Mouse (Mus musculus) hindbrain, embryonic 16.5 days (tissue): ENCODE data around the gene Rbsn. TPM values are rescaled to one million over a fixed set of nuclear protein-coding genes. Genes with fewer than 3 reads are reported as not detected.

Source experiments
- ATAC-seq: fragments of 200-750 bp; cut with Nextera tagmentation; 2 replicates; pipeline ENCODE4 v1.8.0; 2017; ENCODE audit warnings: moderate TSS enrichment, moderate library complexity
- H3K27ac ChIP-seq: fragments of 300-500 bp; sonication (generic); 2 replicates; pipeline ENCODE4 v1.5.1; 2014; ENCODE audit warnings: low read depth, mild to moderate bottlenecking, control low read depth, low read length, moderate library complexity
- H3K27me3 ChIP-seq: fragments of 300-500 bp; sonication (generic); replicated peaks from 2 replicates; pipeline ENCODE4 v1.6.1; 2014; ENCODE audit warnings: low read length; ENCODE audit not compliant: control insufficient read depth, insufficient read depth
- H3K36me3 ChIP-seq: fragments of 300-500 bp; sonication (generic); 2 replicates; pipeline ENCODE4 v1.6.1; 2014; ENCODE audit warnings: mild to moderate bottlenecking, low read length, moderate library complexity, mixed read lengths; ENCODE audit not compliant: control insufficient read depth, insufficient read depth
- H3K4me1 ChIP-seq: fragments of 300-500 bp; sonication (generic); 2 replicates; pipeline ENCODE4 v1.6.1; 2014; ENCODE audit warnings: low read depth, low read length; ENCODE audit not compliant: control insufficient read depth, insufficient read depth
- H3K4me2 ChIP-seq: fragments of 300-500 bp; sonication (generic); 2 replicates; pipeline ENCODE4 v1.6.1; 2014; ENCODE audit warnings: mild to moderate bottlenecking, low read length, control low read depth, moderate library complexity
- H3K4me3 ChIP-seq: fragments of 300-500 bp; sonication (generic); 2 replicates; pipeline ENCODE4 v1.5.1; 2014; ENCODE audit warnings: mild to moderate bottlenecking, low read length, control low read depth, moderate library complexity
- H3K9ac ChIP-seq: fragments of 300-500 bp; sonication (generic); 2 replicates; pipeline ENCODE4 v1.6.1; 2014; ENCODE audit warnings: low read depth, mild to moderate bottlenecking, control low read depth, low read length, moderate library complexity
- H3K9me3 ChIP-seq: fragments of 300-500 bp; sonication (generic); 2 replicates; pipeline ENCODE4 v1.6.1; 2014; ENCODE audit warnings: mild to moderate bottlenecking, low read length, moderate library complexity; ENCODE audit not compliant: control insufficient read depth
- WGBS: fragments of 180-500 bp; shearing (Covaris S2); extraction: QIAGEN DNeasy Blood & Tissue Kit; methylation state at CpG from one replicate; pipeline ENCODE4 v1.1.7; 2014; 5-methylcytosine and 5-hydroxymethylcytosine counted together
- polyA plus RNA-seq: library from polyadenylated mRNA; unstranded; fragments of >200 nt; fragmentation: Nextera tagmentation; extraction: Ambion mirVana; gene quantifications from 2 replicates; pipeline ENCODE4 v1.2.1, GENCODE M21; 2015

Gene Rbsn
- polyA plus RNA-seq, 1 experiment from 2014 or later: 28.6 TPM

DNA sequence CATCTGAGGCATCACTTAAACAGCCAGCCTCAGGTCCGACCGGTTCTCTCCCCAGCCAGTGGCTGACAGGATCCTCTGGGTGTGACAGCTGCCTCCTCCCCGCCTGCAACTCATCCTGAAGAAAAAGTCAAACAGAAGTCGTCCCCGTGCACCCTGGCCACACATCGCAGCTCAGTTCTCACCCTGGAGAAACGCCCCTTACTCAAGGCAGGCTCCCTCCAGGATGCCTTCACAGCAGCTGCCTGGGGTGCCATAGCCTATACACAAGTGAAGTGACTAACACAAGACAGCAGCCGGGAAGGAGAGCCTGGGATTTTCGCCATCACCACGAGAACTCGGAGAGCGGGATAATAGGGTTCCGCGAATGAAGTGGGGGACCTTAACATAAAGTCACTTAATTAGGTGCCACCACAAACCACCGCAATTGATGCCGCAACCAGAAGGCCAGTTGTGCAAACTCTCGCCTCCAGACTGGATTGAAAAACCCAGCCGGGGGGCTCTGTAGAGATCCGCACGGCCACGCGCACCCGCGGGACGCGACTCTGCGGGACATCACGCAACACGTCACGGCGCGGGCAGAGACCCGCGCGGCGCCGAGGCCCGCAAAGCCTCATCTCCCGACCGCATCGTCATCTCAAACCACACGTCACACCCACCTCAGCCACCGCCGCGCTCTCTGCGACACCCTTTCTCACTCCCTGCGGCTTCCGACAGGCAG lies 511 bp downstream of the Rbsn start:
- WGBS: under 1% methylated on average over 44 of the region's 48 CpGs

DNA sequence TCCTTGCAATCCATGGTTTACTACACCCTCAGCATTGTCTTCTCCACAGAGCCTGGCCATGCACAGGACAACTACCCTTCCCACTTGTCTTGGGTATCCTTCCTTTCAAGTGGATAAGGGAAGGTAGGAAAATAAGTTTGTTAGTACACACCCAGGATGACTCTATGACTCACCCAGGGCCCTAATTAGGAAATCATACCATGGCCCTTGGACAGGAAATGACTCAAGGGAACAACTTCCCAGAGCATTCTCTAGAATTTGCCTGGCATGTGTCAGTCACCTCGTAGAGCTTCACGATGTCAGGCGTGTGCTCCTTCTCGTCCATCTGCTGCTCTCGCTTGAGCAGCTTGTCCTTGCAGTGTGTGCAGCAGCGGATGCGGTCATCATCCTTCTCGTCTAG lies 15.3 kb downstream of the Rbsn start:
- H3K27ac ChIP-seq: no peak overlapping the region
- no peak overlapping the region for H3K4me2 ChIP-seq
- H3K9me3 ChIP-seq: no peaks in the 10 kb centered on the region
- 91% methylated on average over 8 of the region's 8 CpGs for WGBS
- ATAC-seq: no peak
- H3K36me3 ChIP-seq: peaks cover 31% of the 10 kb centered on the region
- H3K9ac ChIP-seq: no peak overlapping the region
- H3K4me3 ChIP-seq: no peak overlapping the region
- no peaks in the 10 kb centered on the region for H3K4me1 ChIP-seq
- no peaks in the 10 kb centered on the region for H3K27me3 ChIP-seq

More for the DNA sequence above, 511 bp downstream of the Rbsn start:
- Histone ChIP-seq H3K4me2 (peak overlapping the region; percentile 96), H3K9me3 (no peaks in the 10 kb centered on the region), H3K9ac (peak overlapping the region; percentile 92), H3K4me3 (peak overlapping the region; percentile 85), H3K27me3 (no peaks in the 10 kb centered on the region), H3K36me3 (peaks cover 12% of the 10 kb centered on the region), H3K27ac (peak overlapping the region; percentile 92), H3K4me1 (peaks cover 10% of the 10 kb centered on the region)
- peak; percentile 85 for ATAC-seq

- H3K9ac ChIP-seq: peak overlapping the region; percentile 84
- no peaks in the 10 kb centered on the region for H3K27me3 ChIP-seq
- H3K36me3 ChIP-seq: peaks cover 17% of the 10 kb centered on the region
- H3K4me2 ChIP-seq: peak overlapping the region; percentile 88
- H3K4me1 ChIP-seq: peaks cover 12% of the 10 kb centered on the region
- H3K4me3 ChIP-seq: peak overlapping the region; percentile 86
- peak overlapping the region; percentile 76 for H3K27ac ChIP-seq
- 3% methylated on average over 10 of the region's 10 CpGs for WGBS
- ATAC-seq: peak; percentile 78
- peaks cover 5% of the 10 kb centered on the region; the same call in 1 of the 2 replicates for H3K9me3 ChIP-seq
Observed at GRCm38 (mm10) chr6:92184178-92184577, 30.5 kb downstream of the Rbsn start.

DNA sequence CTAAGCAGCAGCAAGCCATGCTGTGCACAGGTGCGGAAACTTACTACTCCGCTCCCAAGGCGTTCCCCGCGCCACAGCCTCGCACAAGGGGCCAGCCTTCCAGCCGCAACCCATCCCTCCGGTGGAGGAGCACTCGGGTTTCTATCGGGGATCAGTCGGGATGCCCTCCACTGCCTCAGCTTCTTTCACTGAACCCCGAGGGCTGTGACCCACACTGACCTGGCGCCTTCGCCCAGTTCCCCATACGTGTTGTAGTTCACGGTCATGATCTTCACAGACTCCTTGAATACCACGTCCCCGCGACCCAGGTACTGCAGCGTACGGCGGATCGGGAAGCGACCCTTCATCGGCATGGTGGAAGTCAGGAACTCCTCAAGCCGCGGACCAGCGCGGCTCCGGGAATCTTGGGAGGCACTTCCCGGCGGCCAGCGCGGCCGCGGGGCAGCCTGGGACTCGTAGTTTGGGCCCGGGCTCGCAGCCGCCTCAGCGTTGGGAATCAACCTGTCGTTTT lies 31.0 kb downstream of the Rbsn start, which contains the start of gene Mrps25:
Gene Mrps25 (minus strand): TSS at position 413 of the 511 bp plus-strand sequence.
- Histone ChIP-seq H3K27ac (peak within 1 kb of the TSS; percentile 76), H3K9me3 (peaks cover 5% of the 10 kb centered on the region; the same call in 1 of the 2 replicates), H3K4me3 (peak within 1 kb of the TSS; percentile 86), H3K4me2 (peak within 1 kb of the TSS; percentile 88), H3K4me1 (peaks cover 12% of the 10 kb centered on the region), H3K9ac (peak within 1 kb of the TSS; percentile 84), H3K27me3 (no peaks in the 10 kb centered on the region), H3K36me3 (peaks cover 15% of the 10 kb centered on the region)
- under 1% methylated on average over 40 of the region's 42 CpGs for WGBS
- peak; percentile 96 for ATAC-seq

- no peak overlapping the region for H3K4me3 ChIP-seq
- H3K4me2 ChIP-seq: no peak overlapping the region
- peaks cover 39% of the 10 kb centered on the region for H3K36me3 ChIP-seq
- H3K4me1 ChIP-seq: no peaks in the 10 kb centered on the region
- no peaks in the 10 kb centered on the region for H3K27me3 ChIP-seq
- H3K27ac ChIP-seq: no peak overlapping the region
- H3K9ac ChIP-seq: no peak overlapping the region
- WGBS: 96% methylated on average over 1 of the region's 1 CpGs
- peaks cover 5% of the 10 kb centered on the region; the same call in 1 of the 2 replicates for H3K9me3 ChIP-seq
- no peak for ATAC-seq
Observed at GRCm38 (mm10) chr6:92176450-92176849, 38.3 kb downstream of the Rbsn start.

DNA sequence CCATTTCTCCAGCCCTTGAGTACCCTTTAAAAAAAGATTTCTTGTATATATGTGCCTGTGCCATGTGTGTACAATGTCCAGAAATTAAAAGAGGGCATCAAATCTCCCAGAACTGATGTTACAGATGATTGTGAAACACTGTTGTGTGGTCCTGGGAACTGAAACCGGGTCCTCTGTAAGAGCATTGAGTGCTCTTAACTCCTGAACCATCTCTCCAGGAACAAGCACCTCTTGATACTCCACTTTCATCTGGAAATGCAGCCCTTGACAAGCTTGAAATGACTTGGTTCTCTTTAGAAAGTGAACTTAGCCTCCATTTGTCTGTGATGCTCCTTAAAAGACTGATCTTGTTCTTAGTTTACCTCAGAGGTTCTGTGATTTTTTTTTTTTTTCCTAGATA lies 52.0 kb downstream of the Rbsn start:
- Histone ChIP-seq H3K27me3 (no peaks in the 10 kb centered on the region), H3K27ac (no peak overlapping the region), H3K4me1 (no peaks in the 10 kb centered on the region), H3K36me3 (peaks cover 52% of the 10 kb centered on the region), H3K4me2 (no peak overlapping the region), H3K4me3 (no peak overlapping the region), H3K9me3 (no peaks in the 10 kb centered on the region), H3K9ac (no peak overlapping the region)
- no peak for ATAC-seq
- 91% methylated on average over 1 of the region's 1 CpGs for WGBS

GRCm38 (mm10) chr6:92158801-92159200 lies 55.9 kb downstream of the Rbsn start:
- peaks cover 54% of the 10 kb centered on the region for H3K36me3 ChIP-seq
- H3K27me3 ChIP-seq: no peaks in the 10 kb centered on the region
- H3K9me3 ChIP-seq: no peaks in the 10 kb centered on the region
- H3K9ac ChIP-seq: no peak overlapping the region
- no peak for ATAC-seq
- H3K4me2 ChIP-seq: no peak overlapping the region
- WGBS: 95% methylated on average over 3 of the region's 3 CpGs
- H3K4me3 ChIP-seq: no peak overlapping the region
- H3K4me1 ChIP-seq: no peaks in the 10 kb centered on the region
- H3K27ac ChIP-seq: no peak overlapping the region

- Histone ChIP-seq H3K9ac (no peak overlapping the region), H3K4me3 (no peak overlapping the region), H3K36me3 (peaks cover 29% of the 10 kb centered on the region), H3K27me3 (no peaks in the 10 kb centered on the region), H3K27ac (no peak overlapping the region), H3K9me3 (no peaks in the 10 kb centered on the region), H3K4me2 (no peak overlapping the region), H3K4me1 (no peaks in the 10 kb centered on the region)
- ATAC-seq: no peak
- WGBS: 83% methylated on average over 1 of the region's 1 CpGs
Observed at GRCm38 (mm10) chr6:92153774-92154173, 61.0 kb downstream of the Rbsn start.

- no peak overlapping the region for H3K4me2 ChIP-seq
- H3K27me3 ChIP-seq: no peaks in the 10 kb centered on the region
- no peak overlapping the region for H3K27ac ChIP-seq
- ATAC-seq: no peak
- H3K9me3 ChIP-seq: no peaks in the 10 kb centered on the region
- H3K9ac ChIP-seq: no peak overlapping the region
- H3K36me3 ChIP-seq: peaks cover 7% of the 10 kb centered on the region
- no peak overlapping the region for H3K4me3 ChIP-seq
- WGBS: 90% methylated on average over 4 of the region's 4 CpGs
- no peaks in the 10 kb centered on the region for H3K4me1 ChIP-seq
Observed at GRCm38 (mm10) chr6:92145881-92146280, 68.8 kb downstream of the Rbsn start.
